Mouse (Mus musculus): ENCODE data around the gene Tmsb10. TPM values are rescaled to one million over a fixed set of nuclear protein-coding genes. Genes with fewer than 3 reads are reported as not detected.

Gene Tmsb10
- total RNA-seq, 2 experiments from 2014 or later: 146 to 289 TPM

DNA sequence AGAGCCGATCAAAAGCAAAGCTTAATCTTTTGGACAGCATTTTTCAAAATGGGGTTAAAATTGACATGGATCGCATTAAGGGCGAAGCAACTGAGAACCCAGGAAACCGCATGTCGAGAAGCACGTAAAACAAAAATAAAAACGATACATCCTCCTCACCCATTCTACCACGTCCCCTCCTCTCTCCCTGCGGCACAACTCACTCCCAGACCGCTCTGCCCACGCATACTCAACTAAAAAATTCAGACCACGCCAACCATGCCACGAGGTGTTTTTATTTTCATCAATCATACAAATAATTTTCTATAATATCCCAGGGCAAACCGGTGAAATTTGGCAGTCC, 1.5 kb downstream of the Tmsb10 start:
- ATAC-seq (replicated peaks; ENCODE audit: low FRiP score, poor library complexity, severe bottlenecking): no peak

DNA sequence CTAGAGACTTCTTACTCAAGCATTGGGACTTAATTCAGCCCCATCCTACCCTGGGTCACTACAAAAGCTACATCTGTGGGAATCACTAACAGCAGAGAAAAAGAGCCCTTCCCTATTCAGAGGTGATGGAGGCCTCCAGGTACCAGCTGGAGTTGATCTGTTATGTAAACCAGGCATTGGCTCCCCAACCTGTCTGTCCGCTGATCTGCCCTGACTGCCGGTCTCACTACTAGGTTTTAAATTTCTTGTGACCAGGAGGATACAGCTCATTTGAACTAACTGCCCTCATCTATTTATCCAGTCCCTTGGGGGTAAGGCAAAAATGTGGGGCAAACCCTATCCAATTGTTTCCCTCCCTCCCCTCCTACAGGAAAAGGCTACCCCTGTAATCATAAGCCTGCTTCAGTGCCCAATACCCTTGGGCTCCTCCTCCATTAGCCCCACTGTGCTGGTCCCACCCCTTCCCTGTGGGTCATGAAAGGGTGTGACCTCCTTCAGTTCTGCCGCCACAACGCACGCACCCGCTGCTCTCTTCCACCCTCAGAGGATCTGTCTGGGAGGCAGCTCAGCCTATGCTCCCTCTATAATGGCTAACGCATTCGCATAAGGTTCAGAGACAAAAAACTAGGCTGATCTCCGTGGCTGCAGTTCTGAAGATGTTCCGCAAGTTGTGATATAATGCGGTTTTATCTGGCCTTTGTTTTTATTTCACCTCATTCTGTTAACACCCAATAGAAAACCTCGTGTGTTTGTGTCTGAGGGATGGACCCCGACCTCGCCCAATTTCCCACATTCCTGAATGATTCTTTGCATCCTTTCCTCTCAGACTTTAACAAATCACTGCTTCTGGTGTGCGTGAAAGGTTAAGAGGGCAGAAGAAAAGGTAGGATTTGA, 2.1 kb downstream of the Tmsb10 start:
- ATAC-seq (replicated peaks; ENCODE audit: low FRiP score, poor library complexity, severe bottlenecking): no peak

DNA sequence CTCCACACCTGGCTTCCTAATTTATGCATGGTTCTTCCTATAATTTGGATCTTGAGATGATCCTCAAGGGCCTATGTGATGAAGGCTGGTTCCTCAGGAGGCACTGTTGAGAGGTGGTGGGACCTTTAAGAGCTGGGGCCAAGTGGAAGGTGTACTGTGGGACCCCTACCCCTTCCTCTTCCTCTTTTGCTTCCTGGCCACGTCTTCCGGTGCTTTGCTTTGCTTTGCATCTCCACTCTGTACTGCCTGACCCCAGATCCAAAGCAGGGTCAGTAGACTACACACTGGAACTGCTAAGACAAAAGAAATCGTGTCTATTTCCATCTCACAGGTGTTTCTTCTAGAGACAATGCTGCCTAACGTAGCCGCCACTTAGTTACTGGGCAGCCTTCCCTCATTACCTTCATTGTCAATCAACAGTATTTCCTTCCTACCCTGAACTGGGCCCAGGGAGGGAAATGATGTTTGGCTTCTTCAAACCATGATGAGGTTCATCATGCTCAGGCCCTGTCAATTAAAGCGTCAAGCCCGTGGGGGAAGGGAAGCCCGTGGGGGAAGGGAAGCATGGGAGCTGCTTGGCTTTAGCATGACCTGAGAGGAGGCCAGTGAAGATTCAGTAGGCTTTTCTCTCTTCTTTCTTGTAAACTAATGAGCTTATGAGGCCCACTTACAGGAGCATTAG, 2.9 kb downstream of the Tmsb10 start:
- no peak for ATAC-seq (replicated peaks; ENCODE audit: low FRiP score, poor library complexity, severe bottlenecking)

DNA sequence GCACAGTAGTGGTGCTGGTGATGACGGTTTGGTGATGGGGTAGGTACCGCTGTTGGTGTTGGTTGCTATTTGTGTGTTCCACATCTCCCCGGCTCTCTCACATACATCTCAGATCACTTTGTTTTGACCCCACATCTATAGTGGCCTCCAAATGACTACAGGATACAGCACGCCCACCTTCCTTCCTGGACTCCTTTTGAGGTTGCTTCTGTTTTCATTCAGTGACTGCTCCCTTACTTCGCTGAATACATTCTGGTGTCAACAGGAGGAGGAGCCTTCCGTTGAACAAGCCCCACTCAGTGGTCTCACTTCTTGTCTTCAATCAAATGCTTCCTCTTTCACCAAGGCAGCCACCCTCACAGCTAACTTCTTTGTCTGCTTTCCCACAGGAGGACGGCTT, 3.8 kb downstream of the Tmsb10 start:
- no peak for ATAC-seq (replicated peaks; ENCODE audit: low FRiP score, poor library complexity, severe bottlenecking)

DNA sequence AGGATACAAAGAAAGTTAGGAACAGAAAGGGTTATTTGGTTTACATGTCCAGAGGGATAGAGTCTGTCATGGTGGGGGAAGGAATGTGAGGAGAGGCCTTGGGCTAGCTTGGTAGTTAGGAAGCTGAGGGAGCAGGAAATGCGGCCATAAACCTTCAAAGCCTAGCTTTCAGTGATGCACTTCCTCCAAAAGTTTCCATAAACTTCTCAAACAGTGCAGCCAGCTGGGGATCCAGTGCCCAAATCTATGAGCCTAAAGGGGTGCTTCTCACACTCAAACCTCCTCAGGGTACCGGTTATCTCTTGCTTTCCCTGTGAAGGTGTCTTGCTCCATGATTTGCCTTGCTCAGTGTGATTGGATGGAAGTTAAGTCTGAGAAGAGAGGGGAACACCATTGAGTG, 5.6 kb downstream of the Tmsb10 start:
- ATAC-seq (replicated peaks; ENCODE audit: low FRiP score, poor library complexity, severe bottlenecking): no peak

DNA sequence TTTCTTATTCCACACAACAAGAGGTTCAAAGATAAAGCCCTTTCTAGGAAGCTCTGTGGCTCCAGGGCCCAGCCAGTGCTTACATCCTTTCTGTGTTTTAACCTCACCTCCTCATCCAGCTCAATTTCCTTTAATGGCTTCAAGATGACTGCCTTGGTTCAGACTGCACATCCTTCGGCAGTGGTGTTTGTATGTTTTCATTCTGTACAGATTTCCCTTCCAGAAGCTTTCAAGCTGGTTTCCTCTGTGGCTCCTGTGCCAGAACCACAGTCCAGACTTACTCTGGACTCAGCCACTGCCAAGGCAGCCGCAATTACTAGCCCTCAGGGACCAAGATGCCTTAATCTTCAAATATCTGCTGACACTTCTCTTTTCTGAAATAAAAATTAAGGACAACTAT, 6.3 kb downstream of the Tmsb10 start:
- no peak for ATAC-seq (replicated peaks; ENCODE audit: low FRiP score, poor library complexity, severe bottlenecking)

DNA sequence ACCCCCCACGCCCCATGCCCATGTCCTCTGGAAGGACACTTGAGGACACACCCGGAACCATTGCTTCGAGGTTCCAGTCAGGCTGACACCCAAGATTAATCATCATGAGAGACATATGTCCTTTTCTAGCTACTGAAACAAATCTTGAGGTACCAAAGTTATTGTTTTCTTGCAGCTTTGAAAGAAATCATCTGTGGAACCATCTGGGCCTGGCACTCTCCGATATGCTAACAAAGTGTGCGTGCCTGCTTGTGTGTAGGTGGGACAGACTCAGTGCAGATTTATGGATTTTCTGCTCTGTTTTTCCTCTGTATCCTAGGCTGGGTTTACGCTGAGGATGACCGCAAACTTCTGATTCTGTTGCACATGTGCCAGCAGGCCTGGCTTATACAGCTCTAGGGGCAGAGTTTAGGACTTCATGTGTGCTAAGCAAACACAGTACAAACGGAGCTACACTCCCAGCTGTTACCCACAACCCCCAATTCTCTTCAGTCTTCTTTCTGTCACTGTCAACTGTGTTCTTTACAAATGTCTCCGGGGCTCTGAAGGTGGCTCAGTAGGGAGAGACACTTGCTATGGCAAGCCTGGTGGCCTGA, 9.3 kb downstream of the Tmsb10 start:
- ATAC-seq (replicated peaks; ENCODE audit: low FRiP score, poor library complexity, severe bottlenecking): no peak

DNA sequence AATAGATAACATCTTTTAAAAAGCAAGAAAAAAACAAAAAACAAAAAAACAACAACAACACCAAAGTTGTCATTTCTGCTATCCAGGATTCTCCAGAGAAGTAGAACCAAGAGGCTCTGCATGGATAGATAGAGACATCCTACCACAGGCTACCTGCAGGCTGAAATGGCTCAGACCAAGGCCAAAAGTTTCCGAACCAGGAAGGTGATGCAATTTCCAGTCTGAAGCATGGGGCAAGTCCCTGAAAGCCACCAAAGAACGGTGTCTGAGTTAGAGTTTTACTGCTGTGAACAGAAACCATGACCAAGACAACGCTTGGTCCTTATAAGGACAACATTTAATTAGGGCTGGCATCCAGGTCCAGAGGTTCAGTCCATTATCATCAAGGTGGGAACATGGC, 10.2 kb downstream of the Tmsb10 start:
- no peak for ATAC-seq (replicated peaks; ENCODE audit: low FRiP score, poor library complexity, severe bottlenecking)

DNA sequence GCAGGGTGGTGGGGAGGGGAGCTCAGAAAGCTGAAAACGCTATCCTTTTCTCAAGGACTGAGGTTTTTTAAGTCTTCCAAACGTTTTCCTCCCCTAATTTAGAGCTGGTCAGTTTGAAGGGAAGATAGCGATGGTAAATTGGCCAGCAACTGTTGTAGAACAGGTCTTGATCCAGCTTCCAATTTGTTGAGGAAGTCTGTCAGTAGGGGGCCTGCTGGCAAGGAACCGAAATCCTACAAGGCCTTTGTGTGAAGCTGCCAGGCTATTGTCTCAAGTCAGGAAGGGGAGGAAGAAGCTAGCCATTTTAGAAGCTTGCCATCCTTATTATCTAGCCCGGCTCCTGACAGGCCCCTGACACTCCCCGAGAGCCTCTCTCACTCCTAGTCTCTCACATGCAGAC, 10.6 kb downstream of the Tmsb10 start:
- ATAC-seq (replicated peaks; ENCODE audit: low FRiP score, poor library complexity, severe bottlenecking): no peak

DNA sequence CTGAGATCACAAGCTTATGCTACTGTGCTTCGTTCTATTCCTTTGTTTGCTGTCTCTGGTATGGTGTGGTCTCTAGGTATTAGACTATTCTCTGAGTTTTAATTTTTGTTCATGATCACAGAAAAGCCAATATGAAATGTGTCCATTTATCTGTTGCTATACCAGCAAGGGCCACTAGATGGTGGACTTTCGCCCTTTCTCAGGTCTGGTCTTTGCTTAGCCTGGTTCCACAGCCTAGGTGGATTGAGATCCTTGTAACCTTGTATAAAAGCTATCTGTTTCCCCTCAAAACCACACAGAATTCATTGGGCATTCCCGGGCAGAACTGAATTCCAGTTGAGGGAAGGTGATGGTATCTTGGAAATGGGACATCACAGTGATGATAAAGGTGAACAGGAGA, 18.1 kb downstream of the Tmsb10 start:
- 0 out of 2 replicates have a peak, but pooled peaks have one; percentile 42 for ATAC-seq (replicated peaks; ENCODE audit: low FRiP score, poor library complexity, severe bottlenecking)

DNA sequence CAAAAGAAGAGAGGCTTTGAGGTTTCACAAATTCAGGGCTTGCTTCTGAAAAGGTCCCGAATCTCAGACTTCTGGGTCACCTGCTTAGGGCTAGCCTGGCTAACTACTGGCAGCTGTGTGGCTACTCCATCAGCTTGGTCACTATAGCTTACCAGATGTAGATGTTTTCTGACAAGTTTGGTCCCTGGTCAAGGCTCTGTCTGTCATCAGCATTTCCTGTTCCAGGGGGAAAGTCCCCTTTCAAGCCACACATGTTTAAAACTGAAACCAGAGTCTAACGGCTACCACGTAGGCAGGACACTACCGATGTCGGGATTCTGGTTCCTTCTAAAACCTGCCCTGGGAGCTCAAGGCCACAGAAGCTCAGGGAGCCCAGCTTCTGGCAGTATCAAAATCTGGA, 20.7 kb downstream of the Tmsb10 start:
- no peak for ATAC-seq (replicated peaks; ENCODE audit: low FRiP score, poor library complexity, severe bottlenecking)

DNA sequence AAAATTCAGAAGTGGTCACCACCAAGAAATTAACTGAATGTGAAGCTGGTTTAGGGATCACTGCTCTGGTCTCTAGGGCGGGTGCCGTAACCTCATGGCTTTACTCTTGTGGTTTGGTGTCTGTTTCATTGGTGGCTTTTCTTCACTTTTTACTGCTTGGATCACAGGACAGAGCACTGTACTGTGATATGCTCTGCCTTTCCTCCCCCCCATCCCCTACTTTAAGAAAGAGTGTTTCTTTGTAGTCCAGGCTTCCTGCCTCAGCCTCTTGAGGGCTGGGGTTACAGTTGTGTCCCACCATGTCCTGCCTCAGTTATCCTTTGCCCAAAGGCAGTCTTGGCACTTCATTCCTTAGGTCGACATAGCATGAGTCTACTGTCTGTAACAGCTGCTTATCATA, 21.1 kb downstream of the Tmsb10 start:
- ATAC-seq (replicated peaks; ENCODE audit: low FRiP score, poor library complexity, severe bottlenecking): no peak

DNA sequence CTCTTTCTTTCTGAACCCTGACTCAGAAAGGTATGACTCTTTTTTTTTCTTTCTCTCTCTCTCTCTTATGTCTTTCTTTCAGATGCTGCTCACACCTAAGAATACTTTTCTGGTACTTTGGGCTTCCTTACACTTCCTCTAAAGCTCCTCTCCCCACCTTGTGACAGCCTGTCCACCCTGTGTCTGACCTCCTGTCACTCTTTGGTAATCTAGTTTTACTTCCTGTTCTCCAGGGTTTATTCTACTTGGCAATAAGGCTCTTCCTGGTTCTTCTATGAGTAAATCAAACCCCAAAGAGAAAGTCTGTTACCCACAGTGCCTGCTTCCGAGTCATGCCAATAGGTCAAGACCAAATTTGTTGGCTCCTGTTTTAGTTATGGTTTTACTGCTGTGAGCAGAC, 25.6 kb downstream of the Tmsb10 start:
- ATAC-seq (replicated peaks; ENCODE audit: low FRiP score, poor library complexity, severe bottlenecking): no peak

DNA sequence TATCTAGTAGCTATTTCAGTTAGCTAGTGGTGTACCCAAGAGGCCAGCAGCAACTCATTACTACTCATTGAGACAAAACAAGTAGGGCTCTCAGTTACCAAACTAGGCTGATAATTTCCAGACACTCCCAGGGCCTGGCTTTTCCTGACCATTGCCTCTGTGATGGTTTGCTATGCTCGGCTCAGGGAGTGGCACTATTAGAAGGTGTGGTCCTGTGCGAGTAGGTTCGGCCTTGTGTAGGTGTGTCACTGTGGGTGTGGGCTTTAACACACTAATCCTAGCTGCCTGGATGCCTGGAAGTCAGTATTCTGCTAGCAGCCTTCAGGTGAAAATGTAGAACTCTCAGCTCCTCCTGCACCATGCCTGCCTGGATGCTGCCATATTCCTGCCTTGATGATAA, 27.0 kb downstream of the Tmsb10 start:
- no peak for ATAC-seq (replicated peaks; ENCODE audit: low FRiP score, poor library complexity, severe bottlenecking)

DNA sequence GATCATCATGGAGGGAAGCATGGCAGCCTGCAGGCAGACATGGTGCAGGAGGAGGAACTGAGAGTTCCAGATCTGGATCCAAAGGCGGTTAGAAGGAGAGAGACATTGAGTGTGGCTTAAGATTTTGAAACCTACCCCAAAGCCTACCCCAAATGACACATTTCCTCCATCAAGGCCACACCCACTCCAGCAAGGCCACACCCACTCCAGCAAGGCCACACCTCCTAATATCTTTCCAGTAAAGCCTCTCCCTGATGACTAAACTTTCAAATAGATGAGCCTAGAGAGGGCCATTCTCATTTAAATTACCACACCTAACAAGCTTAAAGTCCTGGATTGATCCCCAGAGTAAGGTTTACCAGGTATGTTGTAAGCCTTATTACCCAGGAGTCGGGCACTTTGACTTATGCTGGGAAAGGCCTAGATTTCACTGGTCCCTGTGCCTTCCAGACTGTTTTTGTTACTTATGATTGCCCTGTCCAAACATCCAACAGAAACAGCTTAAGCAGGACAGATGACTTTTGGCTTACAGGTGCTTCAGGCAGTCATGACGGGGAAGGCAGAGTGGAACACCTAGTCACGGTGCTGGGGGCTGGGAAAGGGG, 28.7 kb downstream of the Tmsb10 start:
- no peak for ATAC-seq (replicated peaks; ENCODE audit: low FRiP score, poor library complexity, severe bottlenecking)

DNA sequence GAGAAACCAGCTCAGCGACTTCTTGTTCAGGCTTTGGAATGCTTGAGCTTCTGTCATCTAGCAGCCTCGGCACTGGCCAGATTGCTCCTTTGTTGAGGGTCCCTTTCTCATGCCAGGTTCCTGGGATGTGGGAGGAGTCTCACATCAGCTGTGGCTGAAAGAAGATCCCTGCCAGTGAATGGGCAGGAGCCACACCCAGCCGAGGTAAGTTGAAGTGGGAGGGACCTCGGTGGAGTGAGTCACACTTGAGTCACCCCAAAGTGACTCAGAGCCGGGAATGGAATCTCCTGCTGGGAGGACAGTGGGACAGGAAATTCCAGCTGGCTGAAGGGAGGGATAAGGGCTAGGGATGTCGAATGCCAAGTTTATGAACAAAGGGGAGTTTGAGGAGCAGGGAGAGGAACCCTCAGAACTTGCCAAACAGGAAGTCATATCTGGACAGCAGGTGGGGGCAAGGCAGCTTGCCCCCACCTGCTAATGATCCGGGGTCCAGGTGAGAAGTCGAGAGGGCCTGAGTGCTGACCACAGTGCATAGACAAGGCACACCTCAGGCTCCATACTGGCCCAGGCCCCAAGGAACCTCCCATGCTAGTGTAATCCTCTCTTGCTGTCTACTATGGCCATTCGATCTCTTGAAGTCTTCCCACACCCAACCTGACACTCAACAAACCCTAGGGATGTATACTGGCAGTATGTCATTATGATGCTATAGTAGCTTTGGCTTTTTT, 31.6 kb downstream of the Tmsb10 start:
- no peak for ATAC-seq (replicated peaks; ENCODE audit: low FRiP score, poor library complexity, severe bottlenecking)

DNA sequence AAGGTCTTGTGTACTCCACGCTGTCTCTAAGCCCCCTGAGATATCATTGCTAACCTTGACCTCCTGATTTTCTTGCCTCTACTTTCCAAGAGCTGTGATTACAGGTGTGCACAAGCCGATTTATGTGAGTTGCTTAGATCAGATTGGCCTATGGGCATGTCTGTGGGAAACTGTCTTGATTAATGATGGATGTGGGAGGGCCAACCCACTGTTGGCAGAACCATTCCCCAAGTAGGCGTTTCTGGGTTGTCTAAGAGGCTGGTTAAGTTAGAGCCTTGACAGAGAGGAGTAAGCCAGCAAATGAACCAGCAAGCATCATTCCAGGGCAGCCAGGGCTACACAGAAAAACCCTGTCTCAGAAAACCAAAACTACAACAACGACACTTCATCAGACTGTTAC, 32.5 kb downstream of the Tmsb10 start:
- no peak for ATAC-seq (replicated peaks; ENCODE audit: low FRiP score, poor library complexity, severe bottlenecking)

DNA sequence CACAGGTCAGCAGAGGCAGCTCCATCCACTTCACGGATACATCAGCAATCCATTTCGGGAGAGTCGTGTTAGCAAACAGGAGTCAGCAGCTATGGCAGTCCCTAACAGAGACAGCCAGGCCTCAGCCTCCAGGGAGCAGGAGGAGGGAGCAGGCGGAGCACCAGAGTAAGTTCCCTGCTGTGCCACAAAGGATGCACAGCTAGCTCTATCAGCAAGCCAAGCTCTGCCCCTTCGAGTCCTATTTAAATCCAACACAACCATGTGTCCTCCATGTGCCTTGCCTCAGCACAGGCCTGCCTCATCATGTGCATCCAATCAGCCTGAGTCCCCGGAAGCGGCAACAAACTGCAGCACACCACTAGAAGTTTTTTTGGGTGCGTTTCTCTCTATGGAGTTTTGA, 35.2 kb downstream of the Tmsb10 start:
- no peak for ATAC-seq (replicated peaks; ENCODE audit: low FRiP score, poor library complexity, severe bottlenecking)

DNA sequence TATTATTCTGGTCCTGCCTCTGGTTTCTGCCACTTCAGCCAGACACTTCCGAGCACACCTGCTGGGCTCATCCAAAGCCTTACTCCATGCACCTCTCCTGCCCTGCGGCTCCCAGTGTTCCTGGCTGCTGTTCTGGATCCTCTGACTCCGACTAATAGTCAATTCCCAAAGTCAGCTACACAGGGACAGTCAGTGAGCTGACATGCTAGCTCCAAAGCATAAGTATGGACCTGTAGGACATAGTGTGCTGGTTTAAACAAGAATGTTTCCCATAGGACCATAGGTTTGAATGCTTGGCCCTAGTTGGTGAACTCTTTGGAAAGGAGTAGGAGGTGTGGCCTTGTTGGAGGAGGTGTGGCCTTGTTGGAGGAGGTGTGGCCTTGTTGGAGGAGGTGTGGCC, 37.5 kb downstream of the Tmsb10 start:
- ATAC-seq (replicated peaks; ENCODE audit: low FRiP score, poor library complexity, severe bottlenecking): no peak

DNA sequence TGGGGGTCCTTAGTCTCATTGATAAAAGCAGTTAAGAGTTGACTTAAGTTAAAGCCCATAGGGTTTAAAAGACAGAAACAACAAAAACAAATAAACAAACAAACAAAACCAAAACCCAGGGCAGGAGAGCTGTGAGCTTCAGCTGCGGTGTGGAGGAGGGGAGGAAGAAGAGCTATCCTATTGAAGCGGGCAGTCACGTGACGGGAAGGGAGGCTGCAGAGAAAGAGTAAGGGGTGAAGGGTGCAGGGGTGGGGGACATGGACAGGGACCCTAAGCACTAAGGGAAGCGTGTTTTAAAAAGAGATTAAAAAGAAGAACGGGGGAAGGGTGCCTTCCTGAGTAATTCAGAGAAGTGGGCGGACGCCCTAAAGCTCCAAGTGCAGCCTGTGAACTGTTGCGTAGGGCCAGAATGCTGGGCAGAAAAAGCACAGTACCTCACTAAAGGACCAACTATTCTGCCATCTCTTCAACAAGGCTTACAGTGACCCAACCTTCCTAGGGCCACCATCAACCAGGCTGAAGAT, 40.0 kb downstream of the Tmsb10 start:
- ATAC-seq (replicated peaks; ENCODE audit: low FRiP score, poor library complexity, severe bottlenecking): no peak
